Mouse (Mus musculus) left cerebral cortex, adult 11 months (tissue): Measurements from ENCODE around the gene Col6a6.

Source experiments
- DNase-seq: peaks from one replicate; pipeline ENCODE4 v3.0.0; 2022; ENCODE audit warnings: low spot score

The Col6a6 gene

DNA sequence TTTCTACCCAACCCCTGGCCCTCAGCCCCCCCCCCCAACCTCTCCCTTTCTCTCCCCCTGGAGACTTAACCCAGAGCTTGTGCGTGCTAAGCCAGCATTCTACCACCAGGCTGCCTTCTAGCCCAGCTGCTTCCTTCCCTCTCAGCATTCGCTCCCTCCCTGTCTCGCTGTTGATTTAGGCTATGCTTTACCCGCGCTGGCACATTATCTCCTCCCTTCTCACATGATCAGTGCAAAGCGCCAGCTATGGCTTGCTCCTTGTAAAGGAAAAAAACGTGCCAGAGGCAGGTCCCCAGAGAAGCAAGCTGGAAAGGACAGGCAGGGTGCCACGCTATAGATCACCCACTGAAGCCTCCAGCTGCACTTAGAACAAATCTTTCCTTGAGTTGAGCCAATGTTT is 90.5 kb downstream of the Col6a6 start:
- DNase-seq: no peak

DNA sequence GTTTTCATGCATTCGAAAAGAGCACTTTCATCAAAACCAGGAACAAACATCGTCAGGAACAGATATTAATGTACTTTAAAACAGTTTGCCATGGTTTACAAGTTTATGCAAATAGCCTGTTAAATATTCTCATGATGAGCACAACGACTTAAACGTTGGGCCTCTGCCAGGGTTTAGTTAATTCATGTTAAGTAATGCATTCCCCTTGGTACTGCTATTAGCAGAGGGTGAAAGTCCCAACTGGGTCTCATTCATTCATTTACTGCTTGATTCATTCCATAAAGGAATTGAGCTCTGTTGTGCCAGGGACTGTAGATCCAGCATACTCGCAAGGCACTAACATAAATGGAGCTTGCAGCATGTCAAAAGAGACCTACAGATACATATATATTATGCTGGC is 92.8 kb downstream of the Col6a6 start:
- DNase-seq: no peak

DNA sequence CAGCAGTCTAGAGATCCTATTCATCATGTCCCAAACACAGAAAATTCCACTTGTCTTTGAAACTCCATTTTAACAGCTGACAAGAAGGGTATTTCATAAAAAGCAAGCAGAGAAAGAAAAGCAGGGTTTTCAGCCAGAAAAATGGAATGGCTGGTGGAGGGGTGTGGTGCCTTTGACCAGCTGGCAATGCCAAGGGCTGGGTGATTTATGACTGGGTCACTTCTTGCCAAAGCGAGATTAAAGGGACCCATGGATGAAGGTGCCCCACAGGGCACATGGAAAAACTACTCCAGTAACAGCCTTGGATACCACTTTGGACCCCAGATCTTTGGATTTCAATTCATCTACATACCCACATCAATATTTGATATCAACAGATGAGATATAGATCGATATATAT is 93.3 kb downstream of the Col6a6 start:
- no peak for DNase-seq

DNA sequence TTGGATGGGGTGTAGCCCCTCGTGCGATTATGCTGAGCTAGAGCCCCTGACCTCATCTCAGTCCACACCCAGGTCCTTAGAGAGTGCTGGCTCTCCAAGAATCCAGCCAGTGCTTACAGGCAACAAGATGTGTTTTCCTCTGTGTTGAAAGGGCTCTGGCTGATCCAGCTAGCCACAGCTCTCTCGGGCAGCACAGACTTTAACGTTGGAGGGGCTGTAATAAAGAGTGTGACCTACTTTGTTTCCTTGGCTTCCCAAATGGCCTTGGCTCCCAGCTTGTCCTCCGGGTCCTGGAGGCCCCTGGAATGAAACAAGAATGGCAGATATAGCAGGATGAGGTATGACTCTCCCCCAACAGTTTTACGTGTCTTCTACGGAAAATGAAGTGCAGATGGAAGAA is 96.0 kb downstream of the Col6a6 start:
- no peak for DNase-seq

DNA sequence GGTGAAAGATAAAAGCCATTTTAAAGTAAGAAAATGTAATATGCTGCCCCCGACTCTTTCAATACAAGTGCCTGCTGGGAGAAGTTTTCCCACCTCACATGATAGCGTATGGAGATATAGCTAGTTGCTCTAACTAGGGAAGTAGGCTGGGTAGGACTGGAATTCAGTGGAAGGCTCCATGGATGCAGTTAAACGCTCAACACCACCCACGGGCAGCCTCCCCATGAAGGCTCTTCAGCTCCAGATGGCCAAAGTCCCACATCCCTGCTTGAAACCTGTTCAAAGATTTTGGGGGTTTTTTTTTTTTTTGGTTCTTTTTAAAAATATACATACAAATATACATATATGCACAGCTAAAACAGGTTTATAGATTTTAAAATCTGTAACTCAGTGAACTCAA is 107.5 kb downstream of the Col6a6 start:
- DNase-seq: no peak

DNA sequence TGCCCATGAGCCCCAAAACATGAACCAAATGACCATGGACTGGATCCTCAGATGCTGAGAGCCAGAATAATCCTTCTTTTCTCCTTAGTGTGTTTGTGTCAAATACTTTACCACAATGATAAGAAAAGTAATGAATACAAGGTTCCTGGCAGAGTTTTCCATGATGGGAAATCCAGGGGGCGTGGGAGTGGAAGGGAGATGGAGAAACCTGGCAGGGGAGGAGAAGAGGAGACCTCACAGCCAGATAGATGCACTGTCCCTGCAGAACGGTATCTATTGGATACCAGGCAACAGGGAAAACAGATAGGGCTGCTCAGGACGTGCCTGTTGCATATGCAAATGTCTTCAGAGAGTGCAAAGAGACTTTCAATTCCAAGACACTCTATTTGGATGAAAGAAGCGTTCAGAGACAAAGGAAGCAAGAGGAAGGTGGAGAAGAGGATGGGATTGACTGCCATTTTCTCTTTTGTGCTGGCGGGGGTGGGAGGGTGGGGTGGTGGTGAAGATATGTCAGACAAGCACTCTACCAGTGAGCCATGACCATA is 108.0 kb downstream of the Col6a6 start:
- no peak for DNase-seq

DNA sequence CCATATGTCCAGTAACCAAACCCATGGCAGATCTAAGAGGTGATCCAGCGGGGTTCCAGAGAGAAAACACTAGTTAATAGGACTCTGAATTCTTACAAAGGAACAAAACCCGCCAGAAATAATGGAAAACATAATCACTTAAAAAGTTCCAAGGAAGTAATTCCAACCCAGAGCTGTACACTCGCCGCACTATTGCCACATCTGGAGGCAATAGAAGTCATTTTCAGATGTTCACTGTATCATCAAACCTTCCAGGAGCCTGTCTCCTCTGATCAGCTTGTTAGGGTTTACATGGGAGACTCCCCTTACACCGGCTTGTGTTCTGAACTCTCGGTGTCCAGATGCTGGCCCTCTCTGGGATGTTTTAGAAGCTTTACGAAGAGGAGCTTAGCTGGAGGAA is 108.6 kb downstream of the Col6a6 start:
- no peak for DNase-seq

DNA sequence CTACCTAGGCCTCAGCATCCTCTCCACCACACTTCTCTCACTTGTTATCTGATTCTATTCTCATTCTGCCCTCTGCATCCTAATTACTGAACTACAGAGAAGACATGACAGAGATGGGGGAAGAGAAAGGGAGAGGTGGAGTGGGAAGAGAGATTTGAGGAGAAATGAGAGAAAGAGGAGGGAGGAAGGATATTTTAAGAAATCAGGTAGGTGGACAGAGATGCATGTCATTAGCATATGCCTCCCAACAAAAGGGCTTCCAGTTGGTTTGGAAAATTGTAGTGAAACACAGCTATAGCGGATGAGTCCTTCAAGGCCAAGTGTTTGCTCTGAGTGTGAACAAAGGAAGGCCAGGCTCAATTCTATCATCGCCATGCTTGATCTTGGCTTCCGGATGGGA is 115.9 kb downstream of the Col6a6 start:
- no peak for DNase-seq

DNA sequence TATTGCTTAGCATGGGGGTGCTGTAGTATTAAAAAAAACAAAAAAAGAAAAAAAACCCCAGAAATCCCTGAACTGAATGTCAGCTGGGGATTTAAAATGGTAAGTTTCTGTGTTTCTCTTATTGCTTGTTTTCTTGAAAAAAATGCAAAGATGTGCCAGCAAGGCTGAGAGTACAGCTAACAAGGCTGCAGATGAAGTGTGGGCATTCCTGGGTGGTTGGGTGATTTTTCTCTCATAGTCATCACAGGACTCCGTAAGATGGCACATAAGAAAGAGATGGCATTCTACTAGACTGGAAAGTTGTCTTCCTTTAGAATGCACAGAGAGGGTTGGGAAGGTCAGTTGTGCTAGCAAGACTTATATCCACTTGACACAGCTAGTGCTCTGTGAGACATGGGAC is 122.9 kb downstream of the Col6a6 start:
- no peak for DNase-seq

DNA sequence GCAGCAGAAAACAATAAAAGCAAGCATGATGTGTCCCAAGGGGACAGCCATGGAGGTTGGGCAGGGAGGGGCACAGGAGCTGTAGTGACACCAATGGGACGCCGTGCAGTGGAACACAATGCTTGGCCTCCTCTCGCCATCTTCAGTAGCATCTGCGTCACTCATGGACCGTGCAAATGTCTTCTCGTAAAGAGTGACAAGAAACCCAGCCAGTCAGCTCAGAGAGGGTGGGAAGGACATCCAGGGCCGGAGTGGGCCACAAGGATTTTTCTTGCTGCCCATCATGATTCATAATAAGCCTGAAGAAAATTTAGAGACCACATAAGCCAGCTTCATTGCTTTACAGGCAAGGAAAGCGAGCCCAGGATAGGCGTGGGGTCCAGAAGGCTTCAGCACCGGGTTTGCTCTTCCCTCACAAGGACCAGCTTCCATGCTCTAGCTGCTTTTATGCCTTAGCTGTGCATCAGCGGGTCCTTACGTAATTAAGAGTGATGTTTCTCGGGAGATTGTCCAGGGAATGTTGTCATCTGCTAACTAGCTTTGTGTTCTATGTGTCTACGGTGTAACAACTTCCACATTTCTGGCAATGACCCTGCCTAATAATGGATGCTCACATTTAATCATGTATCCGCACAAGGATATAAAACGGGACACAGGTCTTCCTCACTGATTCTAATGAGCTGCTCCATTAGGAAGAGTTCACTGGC is 123.6 kb downstream of the Col6a6 start:
- no peak for DNase-seq

DNA sequence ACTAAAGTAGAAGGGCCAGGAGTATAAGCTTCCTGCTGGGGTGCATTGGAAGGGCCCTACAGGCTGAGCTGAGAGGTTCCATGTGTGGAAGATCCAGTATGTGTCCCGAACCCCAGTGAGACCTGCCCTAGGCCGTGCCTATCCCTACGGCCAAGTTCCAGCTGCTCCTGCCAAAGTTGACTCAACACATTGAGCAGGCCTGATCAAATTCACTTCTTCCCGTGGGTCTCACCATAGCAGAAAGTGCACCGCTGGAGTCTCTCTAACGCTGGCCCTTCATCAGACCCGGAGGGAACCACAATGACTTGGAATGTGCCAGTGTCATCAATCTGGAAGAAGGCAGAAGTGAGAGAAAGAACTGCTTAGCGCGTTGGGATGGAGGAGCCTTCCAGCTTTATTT is 126.0 kb downstream of the Col6a6 start:
- no peak for DNase-seq

DNA sequence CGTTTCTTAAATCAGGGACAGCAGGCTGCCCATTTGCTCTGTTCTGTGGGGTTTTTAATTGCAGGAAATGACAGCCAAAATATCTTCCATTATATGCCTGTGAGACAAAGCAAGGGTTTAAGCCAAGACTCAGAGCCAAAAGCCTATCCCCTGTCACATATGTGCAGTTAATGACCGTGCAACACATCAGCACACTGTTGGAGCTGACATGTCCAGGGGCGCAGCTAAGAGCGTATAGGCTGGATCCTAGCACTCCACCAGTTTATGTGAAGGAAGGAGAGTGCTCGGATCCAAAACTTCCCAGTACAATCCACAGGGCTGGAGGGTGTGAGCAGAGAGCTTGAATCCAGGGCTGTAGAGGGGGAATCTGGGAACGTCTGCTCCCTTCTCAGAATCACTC is 127.3 kb downstream of the Col6a6 start:
- no peak for DNase-seq

DNA sequence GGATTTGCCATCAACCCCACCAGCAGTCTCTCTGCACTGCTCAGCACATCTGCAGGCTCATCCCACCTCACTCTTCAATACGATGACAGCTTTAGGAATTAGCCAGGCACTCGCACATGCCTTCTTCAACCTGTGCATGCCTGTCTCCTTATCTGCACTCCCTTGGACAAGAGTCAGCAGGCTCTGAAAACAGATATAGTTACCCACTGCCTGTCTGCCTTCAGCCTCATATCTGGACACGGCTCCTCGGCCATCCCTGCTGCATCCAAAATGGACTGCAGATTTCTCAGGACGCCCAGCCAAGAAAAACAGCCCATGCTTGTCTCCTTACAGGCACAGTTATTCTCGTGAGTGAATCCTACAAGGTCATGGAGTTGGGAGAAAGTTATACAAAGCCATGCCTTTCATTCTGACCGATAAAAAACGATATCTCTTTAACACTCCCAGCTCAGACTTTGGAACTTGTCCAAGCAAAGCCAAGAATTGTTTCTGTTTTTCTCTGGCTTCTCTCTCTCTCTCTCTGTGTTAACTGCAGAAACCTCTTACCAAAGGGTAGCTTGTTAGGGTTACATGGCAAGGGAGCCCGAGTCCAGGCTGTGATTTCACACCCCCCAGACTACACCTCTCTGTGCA is 130.1 kb downstream of the Col6a6 start:
- DNase-seq: no peak

DNA sequence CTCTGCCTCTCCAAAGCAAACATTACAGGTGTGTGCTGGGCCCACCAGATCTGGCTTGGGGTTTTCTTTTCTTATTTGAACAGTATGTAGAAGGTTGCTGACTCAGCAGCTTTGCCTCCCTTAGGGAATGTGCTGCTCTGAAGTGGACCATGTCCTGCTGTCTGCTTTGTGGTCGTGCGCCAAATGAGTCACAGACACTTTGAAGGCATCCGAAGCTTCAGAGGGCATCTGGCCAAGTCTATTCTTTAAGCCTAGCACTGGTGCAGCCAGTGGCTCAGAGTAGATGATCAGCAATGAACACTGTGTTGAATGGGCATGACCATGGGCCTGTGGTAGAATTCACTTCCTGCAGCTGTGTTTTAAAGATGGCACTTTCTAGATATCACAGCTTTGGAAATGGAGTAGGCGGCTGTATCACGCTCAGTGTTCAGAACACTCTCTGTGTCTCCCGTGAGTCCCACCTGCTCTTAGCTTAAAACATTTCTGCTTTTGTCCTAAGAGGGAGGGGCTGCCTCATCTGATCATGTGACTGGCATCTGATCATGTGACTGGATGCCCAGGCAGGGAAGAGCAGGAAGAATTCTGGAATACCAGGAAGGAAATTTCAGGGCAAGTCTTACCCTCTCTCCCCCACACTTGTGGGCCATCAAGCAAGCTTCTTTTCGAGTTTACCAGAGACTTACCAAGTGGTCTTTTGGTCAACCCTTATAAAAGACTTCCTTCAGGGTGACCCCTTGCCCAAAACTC is 131.0 kb downstream of the Col6a6 start:
- no peak for DNase-seq

DNA sequence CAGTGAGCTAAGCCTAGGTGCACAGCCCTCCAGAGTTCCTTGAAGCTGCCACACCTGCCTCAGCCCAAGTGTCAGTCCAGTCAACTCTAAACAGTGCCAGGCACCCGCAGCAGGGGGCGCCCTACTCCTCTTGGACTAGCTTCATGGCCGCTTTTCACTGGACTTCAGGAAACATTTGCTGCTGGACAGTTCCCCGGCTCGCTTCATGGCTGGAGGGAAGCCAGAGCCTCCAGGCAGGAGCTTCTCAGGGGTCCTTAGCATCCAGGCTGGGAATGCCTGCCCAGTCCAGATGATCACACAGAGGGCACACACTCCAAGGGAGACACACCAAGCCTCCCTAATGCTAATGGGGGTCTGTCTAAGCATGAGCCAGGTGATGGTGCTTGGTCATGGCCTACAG is 134.1 kb downstream of the Col6a6 start:
- no peak for DNase-seq

DNA sequence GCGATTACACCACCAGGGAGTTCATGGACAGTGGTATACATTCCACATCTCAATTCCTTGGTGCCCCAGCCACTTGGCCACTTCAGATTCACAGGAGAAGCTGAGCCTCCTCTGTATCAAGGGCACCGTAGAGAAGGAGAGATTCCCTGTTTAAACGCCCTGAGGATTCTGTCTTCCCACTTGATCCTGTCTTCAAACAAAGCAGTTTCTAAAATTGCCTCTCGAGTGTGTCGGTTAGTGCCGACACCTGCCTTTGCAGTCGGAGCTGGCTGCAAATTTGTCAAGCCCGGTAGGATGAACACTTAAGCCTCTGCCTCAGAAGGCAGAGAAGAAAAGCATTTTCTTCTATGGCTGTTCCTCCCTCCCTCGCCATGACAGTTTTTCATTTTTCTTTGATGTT is 134.9 kb downstream of the Col6a6 start:
- no peak for DNase-seq

DNA sequence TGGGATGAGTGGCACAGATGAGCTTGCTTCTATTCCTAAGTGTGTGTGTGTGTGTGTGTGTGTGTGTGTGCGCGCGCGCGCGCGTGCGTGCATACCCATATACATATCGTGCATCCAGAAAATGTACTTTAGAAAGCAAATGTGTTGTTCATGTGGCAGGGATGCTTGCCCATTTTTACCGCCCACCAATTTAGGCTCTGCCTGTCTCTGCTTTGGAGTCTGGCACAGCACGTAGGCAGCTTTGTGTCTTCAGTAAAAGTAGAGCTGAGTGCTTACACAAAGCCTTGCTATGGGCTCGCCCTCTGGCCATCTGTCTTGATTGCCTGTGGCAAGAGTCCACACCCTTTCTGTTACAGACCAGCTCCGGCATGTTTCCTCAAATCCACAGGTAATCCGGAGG is 135.5 kb downstream of the Col6a6 start:
- peak; percentile 67 for DNase-seq

DNA sequence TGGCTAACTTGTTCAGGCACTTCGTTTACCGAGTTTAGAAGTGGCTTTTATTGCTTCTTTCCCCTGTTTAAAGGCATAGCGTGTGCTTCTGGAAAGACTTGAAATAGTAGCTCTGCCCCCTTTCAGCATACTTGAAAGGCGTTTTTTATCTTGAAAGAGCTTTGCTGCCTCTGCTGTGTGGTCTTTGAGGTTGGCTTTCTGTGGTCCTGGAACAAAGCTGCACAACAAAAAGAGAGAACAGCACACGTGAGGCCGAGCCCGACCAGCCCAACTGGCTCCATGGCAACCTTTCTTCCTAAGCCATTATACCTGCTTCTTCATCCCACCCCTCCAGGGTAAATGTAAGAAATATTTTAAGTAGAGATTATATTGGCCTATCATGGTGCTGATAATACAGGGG is 138.5 kb downstream of the Col6a6 start:
- DNase-seq: no peak

DNA sequence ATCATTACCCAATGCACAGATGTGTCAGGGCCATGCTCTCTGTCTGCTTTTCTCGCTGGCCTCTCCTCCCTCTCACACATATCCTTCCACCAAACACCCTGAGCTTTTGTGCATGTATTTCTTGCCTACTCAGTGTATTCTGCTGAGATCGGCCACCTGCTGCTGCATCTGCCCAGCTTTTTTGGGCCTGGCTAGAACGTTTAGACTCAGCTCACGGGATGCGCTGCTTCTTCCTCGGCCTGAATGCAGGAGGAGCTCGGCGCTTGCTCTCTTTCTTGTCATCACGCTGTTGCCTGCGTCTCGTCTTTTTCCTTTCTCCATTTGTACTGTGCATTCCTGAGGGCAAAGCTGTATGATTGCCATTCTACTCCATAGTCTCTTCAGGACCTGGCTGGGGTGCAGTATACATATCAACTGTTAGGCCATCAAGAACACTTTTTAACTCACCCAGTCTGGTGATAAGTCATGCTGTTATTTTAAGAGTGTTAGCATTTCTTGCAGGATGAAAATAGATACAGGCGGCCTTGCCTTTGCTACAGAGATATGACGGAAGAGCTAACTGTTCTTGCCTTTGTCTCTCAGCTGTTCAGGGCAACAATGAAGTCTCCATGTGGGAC is 143.3 kb downstream of the Col6a6 start:
- DNase-seq: no peak

DNA sequence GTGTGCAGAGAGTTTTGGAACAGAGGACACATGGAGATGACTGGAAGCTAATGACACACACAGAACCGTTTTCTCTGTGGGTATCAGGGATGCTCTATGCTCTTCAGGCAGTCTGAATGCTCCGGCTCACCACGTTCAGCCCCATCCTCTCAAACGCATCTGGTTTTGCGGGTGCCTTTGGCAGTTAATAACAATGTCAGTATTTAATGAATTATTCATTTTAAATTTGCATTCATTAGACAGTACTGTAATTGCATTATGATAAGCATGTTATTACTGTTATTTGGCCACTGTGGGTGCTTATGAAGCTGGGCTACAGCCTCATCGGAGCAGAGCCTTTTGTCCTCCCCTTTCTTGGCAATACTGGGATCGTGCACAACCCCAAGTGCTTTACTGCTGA is 146.6 kb downstream of the Col6a6 start:
- no peak for DNase-seq

DNA sequence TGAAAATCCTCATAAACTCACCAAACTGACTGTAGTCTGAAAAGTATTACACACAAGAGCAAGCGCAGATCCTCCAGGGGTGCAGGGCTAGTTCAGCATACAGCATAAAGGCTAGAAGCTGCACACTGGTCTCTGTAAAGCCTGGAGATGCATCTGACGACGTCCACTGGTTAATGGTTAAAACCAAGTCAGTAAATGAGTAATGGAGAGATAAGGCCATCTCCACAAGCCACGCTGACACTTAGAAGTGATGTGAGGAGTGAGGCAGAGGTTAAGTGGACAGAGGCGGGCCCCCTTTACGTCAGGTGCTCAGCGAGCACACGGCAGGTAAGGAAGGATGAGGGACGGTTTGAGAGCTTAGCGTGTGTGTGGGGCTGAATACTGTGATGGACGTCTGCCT is 152.0 kb downstream of the Col6a6 start:
- DNase-seq: no peak

DNA sequence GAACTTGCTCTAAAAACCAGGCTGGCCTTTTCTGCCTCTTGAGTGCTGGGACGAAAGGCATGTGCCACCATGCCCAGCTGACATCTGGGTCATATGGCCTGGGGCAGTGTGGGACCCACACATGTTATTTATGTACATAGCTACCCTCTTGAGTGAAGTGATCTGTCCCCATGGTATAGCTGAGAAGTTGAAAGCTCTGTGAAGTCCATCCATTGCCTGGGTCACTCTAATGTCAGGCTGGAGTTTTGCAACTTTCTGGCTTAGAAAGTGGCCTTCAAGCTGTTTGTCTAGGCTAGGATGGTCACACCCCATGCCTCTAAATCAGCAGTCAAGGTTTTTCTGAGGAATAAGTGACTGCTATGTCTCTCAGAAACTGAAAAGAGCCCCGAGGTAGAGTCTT is 155.9 kb downstream of the Col6a6 start:
- no peak for DNase-seq

DNA sequence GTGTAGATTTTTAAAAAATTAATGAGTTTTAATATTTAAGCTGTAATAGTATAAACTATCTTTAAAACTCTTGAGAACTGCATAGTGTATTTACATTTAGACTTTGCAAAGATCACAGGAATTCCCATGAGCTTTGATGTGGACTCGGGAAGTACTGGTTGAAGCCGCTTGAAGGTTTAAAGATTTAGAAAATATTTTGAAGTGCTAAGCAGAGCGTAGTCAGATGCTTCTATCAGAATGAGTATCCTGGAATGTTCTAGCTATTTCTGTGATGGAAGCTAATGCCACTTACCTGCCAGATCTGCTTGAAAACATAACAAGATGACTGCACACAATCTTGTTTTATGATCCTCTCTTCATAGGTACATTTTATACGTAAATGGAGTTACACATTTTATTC is 157.0 kb downstream of the Col6a6 start:
- no peak for DNase-seq
